Mouse (Mus musculus) mouse embryonic stem cell (cell line): ENCODE results near the gene March1.

Experiments used
- in situ Hi-C, 2 experiments: fragments of 300-500 bp; cut with MboI; formaldehyde crosslinking; loops; 1 replicate in 1 of 2; 3 replicates in 1 of 2; pipeline ENCODE4 v1.14.3; 2019 to 2020; ENCODE audit warnings: low sequenced_read_pairs in 2 of 2, low pct_unique_long_range_greater_than_20kb in 1 of 2, mixed read lengths in 1 of 2; ENCODE audit not compliant: unreplicated experiment in 1 of 2

March1 gene

DNA sequence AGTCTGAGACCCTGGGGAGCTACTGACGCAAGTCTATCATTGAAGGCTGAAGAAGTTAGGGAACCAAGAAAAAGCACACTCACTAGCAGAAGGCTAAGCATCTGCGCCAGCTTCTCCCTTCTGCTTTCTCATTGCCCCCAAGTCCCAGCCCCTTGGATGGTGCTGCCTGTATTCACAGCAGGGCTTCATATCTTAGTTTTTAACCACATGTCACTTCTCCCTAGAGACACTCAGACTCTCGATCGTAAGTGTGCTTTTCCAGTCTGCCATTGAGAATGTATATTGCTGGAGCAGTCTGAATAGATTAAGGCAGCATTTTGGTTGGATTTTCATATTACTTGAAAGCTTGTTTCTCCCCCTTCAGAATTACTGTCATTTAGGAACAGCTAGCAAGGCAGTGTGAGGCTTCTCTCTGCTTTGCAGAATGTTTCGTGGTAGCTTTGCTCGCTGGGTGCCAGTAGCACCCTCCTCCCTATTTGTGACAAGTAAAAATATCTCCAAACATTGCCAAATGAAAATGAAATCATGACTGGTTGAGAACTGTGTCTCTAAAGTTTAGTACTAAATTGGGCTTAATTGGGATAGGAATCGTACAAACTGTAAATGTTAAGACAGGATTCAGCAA, 586.2 kb downstream of the March1 start:
- in situ Hi-C loops: no loop called here

GRCm38 (mm10) chr8:66209553-66209952, 591.9 kb downstream of the March1 start:
- in situ Hi-C loops: no loop called here

- in situ Hi-C loops: no loop called here
These were observed 592.6 kb downstream of the March1 start for GRCm38 (mm10) chr8:66210294-66210693.

GRCm38 (mm10) chr8:66219974-66220373, 602.3 kb downstream of the March1 start:
- in situ Hi-C loops: no loop called here

GRCm38 (mm10) chr8:66229931-66230330, 612.2 kb downstream of the March1 start:
- in situ Hi-C loops: no loop called here

GRCm38 (mm10) chr8:66269546-66269945, 651.8 kb downstream of the March1 start:
- in situ Hi-C loops: no loop called here

DNA sequence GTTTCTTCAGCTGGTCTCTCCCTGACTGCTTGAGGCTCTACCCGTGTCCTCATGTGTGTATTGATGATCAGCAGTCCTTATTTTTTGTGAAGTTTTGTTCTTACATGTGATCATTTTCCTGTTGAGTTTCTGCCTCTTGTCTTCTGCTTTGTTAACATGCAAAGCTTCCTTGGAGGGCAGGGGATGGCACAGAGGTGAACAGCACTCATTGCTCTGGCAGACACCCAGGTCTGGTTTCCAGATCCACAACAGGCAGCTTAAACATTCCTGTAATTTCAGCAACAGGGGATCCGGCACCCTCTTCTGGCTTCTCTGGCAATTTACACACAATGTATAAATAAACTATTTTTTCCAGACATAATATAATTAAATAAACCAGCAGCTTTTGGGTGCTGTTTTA, 652.4 kb downstream of the March1 start:
- in situ Hi-C loops: no loop called here

- in situ Hi-C loops: no loop called here
These were observed 700.1 kb downstream of the March1 start for GRCm38 (mm10) chr8:66317824-66318223.

DNA sequence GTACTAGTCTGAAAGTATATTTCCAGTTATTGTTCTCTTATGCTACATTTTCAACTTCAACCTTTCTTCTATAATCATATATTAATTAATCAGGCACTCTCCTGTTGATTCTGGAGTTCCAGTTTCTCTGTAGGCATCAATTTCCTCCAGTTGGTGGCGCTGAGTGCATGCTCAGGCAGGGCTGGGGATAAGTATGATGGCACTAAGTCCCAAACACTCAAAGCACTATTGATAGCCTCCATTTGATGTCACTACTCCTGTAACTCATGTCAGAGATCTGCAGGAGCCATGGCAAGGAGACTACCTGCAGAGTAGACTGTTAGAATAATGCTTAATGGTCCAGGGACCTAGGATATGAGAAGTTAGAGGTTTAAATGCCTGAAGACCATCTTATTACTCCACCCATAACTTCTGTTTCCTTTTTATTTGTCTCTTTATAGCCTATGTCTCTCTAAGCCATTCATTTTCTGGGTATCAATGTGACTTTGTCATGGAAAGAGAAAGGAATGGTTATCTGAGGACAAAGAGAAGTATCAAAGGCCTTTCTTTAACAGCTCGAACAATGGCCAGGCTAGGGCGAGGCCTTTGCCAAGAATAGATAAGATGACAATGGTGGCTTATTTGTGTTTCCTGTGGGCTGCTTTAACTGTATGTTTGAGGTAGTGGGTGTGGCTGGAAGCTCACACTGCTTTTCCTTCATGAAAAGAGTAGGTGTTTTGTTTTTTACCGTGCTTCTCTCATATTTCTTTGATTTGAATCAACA, 705.5 kb downstream of the March1 start:
- in situ Hi-C loops: no loop called here

DNA sequence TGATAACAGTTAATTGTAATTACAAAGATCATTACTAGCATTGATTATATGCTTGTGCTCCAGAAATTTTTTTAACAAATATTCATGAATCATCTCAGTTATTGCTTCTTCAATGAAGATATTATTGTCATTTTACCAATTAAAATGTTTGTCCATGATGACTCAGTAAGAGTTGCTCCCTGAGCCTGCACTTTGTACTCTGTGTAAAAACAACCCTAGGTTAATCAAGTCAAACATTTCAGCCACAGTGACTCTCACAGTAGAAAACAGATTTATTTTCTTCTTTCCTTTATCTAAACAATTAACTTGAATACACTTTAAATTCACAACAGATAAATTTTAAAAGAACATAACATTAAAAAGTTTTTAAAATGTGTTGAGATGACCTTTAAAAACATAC, 708.7 kb downstream of the March1 start:
- in situ Hi-C loops: no loop called here

GRCm38 (mm10) chr8:66332206-66332605, 714.5 kb downstream of the March1 start:
- in situ Hi-C loops: no loop called here

DNA sequence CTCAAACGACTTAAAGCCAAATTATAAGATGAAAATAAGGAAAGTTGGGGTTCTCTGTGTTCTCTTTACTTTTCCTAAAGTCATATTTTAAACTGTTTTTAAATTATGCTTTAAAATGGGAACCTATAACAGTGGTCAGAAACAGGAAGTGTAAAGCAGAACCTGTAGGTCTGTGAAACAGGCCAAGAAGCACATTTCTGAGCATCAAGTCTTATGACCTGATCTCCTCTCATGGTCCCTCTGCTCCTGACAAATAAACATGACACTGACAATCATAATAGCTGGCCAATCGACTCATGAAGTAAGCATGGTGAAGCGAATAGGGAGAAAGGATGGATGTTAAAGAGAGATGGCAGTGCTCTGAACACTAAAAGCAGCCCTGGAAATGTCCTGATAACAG, 716.6 kb downstream of the March1 start:
- in situ Hi-C loops: no loop called here

- in situ Hi-C loops: no loop called here
These were observed 721.9 kb downstream of the March1 start for GRCm38 (mm10) chr8:66339551-66339950.

- in situ Hi-C loops: no loop called here
These were observed 725.2 kb downstream of the March1 start for GRCm38 (mm10) chr8:66342928-66343327.

DNA sequence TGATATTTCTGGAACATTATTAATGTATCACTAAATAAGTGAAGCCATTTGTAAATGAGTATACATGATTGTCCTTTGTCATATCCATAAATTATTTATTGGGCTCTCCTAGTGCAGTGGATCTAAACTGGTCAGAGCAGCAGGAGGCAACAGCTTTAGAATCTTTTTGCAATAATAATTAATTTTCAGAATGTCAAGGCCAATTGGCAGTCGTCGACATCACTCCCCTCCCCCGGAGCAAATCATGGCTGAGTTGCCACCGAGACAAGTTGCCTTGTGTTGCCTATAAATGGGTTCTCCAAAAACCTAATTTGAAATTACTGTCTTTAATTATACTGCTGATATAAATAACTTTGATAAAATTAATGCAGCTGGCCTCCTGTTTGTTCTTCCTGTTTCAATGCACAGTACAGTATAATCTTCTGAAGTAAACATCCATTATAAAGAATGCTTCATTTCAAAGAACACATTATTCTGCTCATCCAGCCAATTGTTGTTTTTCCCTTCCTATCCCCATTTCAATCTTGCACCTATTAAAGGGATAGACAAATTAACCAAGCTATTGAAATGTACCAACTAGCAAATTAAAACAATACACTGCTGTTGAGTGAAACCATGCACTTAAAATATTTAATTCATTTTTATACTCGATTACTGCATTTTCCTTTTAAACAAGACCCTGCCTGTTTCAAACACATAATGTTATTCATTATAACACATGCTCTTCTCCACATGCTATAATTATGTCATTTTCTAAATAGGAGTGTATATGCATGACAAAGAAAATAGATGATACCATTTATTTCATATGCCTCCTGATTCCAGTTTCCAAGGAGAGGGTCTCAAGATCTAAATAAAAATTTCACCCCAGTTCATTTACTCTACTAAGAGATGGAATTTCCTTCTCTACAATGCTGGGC, 745.4 kb downstream of the March1 start:
- in situ Hi-C loops: no loop called here

DNA sequence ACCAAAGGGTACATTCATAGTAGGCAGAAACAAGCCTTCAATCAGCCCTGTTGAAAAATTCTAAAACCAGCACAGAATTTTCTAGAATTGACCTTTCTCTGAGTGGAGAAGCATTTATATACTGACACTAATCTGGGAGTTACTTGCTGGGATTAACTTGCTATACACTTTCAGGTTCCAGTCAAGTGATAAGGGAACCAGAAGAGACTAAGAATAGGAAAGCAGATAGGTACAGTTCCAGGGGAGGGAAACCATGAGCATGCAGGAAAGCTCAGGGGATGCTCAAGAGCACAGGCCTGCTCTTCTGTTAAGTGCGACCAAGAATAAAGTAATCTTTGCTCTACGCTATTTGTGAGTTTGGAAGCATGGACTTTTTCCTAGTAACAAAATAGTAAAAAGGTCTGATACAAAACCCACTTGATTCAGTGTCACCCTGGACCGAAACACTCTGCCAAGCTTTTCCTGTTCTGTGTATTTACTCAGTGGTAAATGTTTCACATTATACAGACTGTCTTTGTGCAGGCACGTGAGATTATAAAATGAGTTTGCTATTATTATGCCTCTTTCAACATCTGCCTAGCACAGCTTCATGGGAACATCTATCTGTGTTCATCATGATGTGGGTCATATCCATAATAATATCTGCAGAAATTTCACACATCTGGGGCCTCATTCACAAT, 766.1 kb downstream of the March1 start:
- in situ Hi-C loops: no loop called here

- in situ Hi-C loops: no loop called here
These were observed 768.3 kb downstream of the March1 start for GRCm38 (mm10) chr8:66386008-66386407.

GRCm38 (mm10) chr8:66388693-66389092, 771.0 kb downstream of the March1 start:
- in situ Hi-C loops: no loop called here

GRCm38 (mm10) chr8:66391554-66391953, 773.9 kb downstream of the March1 start:
- in situ Hi-C loops: no loop called here
